Mouse (Mus musculus) embryonic facial prominence, embryonic 11.5 days (tissue): ENCODE measurements around the gene Dao. TPM values are rescaled to one million over a fixed set of nuclear protein-coding genes. Genes with fewer than 3 reads are reported as not detected.
A peak's percentile ranks its signal among the peaks of the same experiment; 100 is the strongest.

Experiments used
- ATAC-seq: fragments of 200-750 bp; cut with Nextera tagmentation; replicated peaks from 2 replicates; pipeline ENCODE4 v1.8.0; 2017; ENCODE audit warnings: low read depth; ENCODE audit not compliant: insufficient number of reproducible peaks, low FRiP score, low TSS enrichment
- DNase-seq: peaks from one replicate; pipeline ENCODE4 v3.0.0-alpha.2; 2015; ENCODE audit warnings: low spot score
- H3K27ac ChIP-seq: fragments of 300-500 bp; sonication (generic); replicated peaks from 2 replicates; pipeline ENCODE4 v1.5.1; 2014; ENCODE audit warnings: mild to moderate bottlenecking, low read depth, low read length, control low read depth
- H3K27me3 ChIP-seq: fragments of 300-500 bp; sonication (generic); 2 replicates; pipeline ENCODE4 v1.6.1; 2014; ENCODE audit warnings: mild to moderate bottlenecking, low read length, moderate library complexity, mixed read lengths; ENCODE audit not compliant: control insufficient read depth, insufficient read depth
- H3K36me3 ChIP-seq: fragments of 300-500 bp; sonication (generic); replicated peaks from 2 replicates; pipeline ENCODE4 v1.6.1; 2014; ENCODE audit warnings: low read depth, mild to moderate bottlenecking, low read length, moderate library complexity, mixed read lengths; ENCODE audit not compliant: control insufficient read depth, insufficient read depth
- H3K4me1 ChIP-seq: fragments of 300-500 bp; sonication (generic); 2 replicates; pipeline ENCODE4 v1.6.1; 2014; ENCODE audit warnings: low read length, mixed read lengths; ENCODE audit not compliant: control insufficient read depth, insufficient read depth
- H3K4me2 ChIP-seq: fragments of 300-500 bp; sonication (generic); 2 replicates; pipeline ENCODE4 v1.6.1; 2014; ENCODE audit warnings: low read depth, mild to moderate bottlenecking, control low read depth, low read length, moderate library complexity
- H3K4me3 ChIP-seq: fragments of 300-500 bp; sonication (generic); 2 replicates; pipeline ENCODE4 v1.5.1; 2014; ENCODE audit warnings: low read depth, low read length, control low read depth
- H3K9ac ChIP-seq: fragments of 300-500 bp; sonication (generic); replicated peaks from 2 replicates; pipeline ENCODE4 v1.6.1; 2014; ENCODE audit warnings: mild to moderate bottlenecking, control low read depth, low read length
- H3K9me3 ChIP-seq: fragments of 300-500 bp; sonication (generic); replicated peaks from 2 replicates; pipeline ENCODE4 v1.6.1; 2016; ENCODE audit warnings: mild to moderate bottlenecking, low read length, inconsistent platforms, mixed read lengths; ENCODE audit not compliant: control insufficient read depth
- WGBS: fragments of 180-500 bp; shearing (Covaris S2); extraction: QIAGEN DNeasy Blood & Tissue Kit; methylation state at CpG from one replicate; pipeline ENCODE4 v1.1.7; 2014; 5-methylcytosine and 5-hydroxymethylcytosine counted together
- polyA plus RNA-seq: library from polyadenylated mRNA; unstranded; fragments of >200 nt; fragmentation: Nextera tagmentation; extraction: Ambion mirVana; gene quantifications from 2 replicates; pipeline ENCODE4 v1.2.1, GENCODE M21; 2014

Gene Dao
- polyA plus RNA-seq, 1 experiment from 2014 or later = not detected

DNA sequence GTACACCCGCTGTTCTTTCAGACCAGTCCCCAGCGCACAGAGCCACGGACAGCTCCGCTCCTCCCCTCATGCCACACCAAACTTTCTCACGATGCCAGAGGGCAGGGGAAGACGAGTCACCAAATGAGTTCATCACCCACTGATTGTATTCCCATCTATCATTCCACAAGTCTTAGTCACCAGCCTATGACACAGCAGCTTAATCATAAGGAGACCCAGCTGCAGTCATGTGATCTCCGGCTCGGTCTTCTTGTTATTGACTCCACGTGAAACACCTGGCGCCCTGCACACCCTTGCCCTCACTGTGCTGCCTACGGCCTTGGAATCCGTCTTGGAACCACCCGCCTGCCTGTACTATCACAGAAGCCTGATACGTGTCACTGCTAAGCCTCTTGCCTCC, 38.5 kb upstream of the Dao start:
- Histone ChIP-seq H3K4me3 (no peak overlapping the region), H3K27me3 (no peaks in the 10 kb centered on the region), H3K4me2 (no peak overlapping the region), H3K36me3 (peaks cover 5% of the 10 kb centered on the region), H3K9ac (no peak overlapping the region), H3K9me3 (no peaks in the 10 kb centered on the region), H3K4me1 (no peaks in the 10 kb centered on the region), H3K27ac (no peak overlapping the region)
- WGBS = 87% methylated on average over 14 of the region's 14 CpGs
- no peak for ATAC-seq
- no peak for DNase-seq

DNA sequence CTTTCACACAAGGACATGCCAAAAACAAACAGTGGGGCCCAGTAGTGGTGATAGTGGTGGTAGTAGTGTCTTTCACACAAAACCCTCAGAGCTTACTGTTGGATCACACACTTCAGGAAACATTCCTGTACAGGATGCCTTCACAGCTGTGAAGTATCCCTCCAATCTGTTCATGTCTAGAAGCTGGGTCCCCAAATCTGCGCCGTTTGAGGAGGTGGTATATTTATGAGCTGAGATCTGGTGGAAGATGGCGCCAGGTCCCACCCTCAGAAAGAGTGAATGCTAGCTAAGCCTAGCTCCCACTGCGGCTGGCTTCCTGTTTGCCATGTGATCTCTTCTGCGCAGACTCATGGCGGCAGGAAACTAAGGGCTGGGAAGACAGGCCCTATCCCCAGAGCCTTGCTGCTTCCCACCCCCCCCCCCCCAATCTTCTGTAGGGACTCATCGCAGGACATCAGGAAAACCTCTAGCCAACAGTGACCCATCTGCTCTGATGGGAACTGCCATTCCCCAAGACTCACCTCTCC, 37.8 kb upstream of the Dao start:
- H3K9ac ChIP-seq = no peak overlapping the region
- no peaks in the 10 kb centered on the region for H3K4me1 ChIP-seq
- H3K4me3 ChIP-seq = no peak overlapping the region
- no peaks in the 10 kb centered on the region for H3K9me3 ChIP-seq
- no peaks in the 10 kb centered on the region for H3K27me3 ChIP-seq
- ATAC-seq (no peak), DNase-seq (no peak)
- peaks cover 5% of the 10 kb centered on the region for H3K36me3 ChIP-seq
- no peak overlapping the region for H3K27ac ChIP-seq
- H3K4me2 ChIP-seq = no peak overlapping the region
- 93% methylated on average over 7 of the region's 7 CpGs for WGBS

DNA sequence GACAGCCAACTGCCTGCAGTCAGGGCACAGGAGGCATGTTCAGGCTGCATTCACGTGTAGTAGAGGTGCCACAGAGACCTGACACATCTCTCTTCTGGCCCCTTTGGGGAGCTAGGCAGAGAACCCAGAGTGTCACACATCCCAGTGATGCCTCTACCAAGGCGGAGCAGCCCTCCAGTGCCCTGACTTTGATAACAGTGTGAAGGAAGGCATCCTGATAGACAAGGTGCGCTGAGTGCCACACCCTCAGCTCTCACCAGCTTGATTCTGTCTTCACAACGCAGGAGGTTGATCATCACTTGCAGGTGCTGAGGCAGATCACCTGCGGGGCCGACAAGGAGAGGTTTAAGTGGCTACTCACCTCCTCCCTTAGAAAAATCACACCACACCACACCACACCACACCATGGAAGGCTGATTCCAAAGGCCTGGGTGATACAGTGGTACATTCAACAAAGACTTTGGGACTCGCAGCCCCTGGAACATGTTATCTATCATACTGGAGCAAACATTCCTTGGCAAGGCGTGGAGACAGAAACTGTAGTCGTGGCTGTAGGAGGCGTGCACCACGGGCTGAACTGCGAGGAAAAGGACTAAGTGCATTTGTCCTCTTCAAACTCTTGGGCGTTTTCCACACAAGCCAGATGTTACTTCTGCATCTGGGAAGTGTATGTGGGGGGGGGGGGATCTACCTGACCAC, 36.9 kb upstream of the Dao start:
- H3K9me3 ChIP-seq = no peaks in the 10 kb centered on the region
- H3K27ac ChIP-seq = no peak overlapping the region
- WGBS = 93% methylated on average over 13 of the region's 13 CpGs
- H3K4me3 ChIP-seq = no peak overlapping the region
- ATAC-seq (no peak), DNase-seq (no peak)
- peaks cover 5% of the 10 kb centered on the region for H3K36me3 ChIP-seq
- H3K9ac ChIP-seq = no peak overlapping the region
- H3K4me1 ChIP-seq = no peaks in the 10 kb centered on the region
- H3K4me2 ChIP-seq = no peak overlapping the region
- no peaks in the 10 kb centered on the region for H3K27me3 ChIP-seq

DNA sequence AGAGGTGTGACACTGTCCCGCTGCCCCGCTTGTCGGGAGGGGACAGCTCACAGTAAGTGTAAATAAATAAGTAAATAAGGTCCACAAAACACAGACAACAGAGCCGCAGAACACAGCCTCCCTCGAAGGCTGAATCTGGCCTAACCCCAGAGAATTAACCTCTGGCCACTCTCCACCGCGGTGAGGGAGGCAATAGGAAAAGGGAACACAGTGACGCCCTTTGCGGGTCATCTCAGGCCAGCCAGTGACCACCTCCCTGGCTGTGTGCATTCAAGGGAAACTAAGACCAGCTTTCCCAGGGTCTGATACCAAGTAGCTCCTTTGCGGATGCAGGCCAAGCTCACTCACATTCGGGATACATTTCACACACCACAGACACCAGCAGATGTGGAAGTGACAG, 35.1 kb upstream of the Dao start:
- H3K9ac ChIP-seq = no peak overlapping the region
- H3K36me3 ChIP-seq = peaks cover 5% of the 10 kb centered on the region
- H3K4me1 ChIP-seq = no peaks in the 10 kb centered on the region
- H3K27ac ChIP-seq = no peak overlapping the region
- H3K27me3 ChIP-seq = no peaks in the 10 kb centered on the region
- no peak overlapping the region for H3K4me2 ChIP-seq
- WGBS = 71% methylated on average over 11 of the region's 11 CpGs
- DNase-seq (no peak), ATAC-seq (no peak)
- H3K9me3 ChIP-seq = no peaks in the 10 kb centered on the region
- no peak overlapping the region for H3K4me3 ChIP-seq

DNA sequence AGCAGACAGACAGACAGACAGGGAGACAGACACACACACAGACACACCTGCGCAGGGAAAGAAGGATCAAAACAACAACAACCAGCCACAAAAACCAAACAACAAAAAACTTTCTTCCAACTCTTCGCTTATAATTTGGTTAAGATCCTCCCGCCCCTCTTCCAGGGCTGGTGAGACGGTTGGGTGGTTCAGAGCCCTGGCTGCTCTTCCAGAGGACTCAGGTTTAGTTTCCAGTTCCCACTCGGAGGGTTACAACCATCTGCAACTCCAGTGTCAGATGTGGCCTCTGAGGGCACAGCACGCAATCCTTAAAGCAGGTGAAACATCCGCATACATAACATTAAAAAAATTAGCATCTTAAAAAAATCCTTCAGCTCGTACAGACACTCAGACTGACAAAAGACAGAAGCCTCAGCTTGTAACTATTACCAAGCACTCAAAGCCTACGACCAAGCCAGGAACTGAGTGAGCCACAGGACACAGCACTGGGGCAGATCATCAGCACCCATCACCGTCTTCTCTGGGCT, 32.0 kb upstream of the Dao start:
- no peak for DNase-seq
- Histone ChIP-seq H3K9ac (no peak overlapping the region), H3K36me3 (no peaks in the 10 kb centered on the region), H3K4me2 (no peak overlapping the region), H3K27me3 (no peaks in the 10 kb centered on the region), H3K4me1 (peaks cover 4% of the 10 kb centered on the region), H3K9me3 (no peaks in the 10 kb centered on the region), H3K27ac (no peak overlapping the region), H3K4me3 (no peak overlapping the region)
- WGBS = 83% methylated on average over 10 of the region's 10 CpGs
- no peak for ATAC-seq

DNA sequence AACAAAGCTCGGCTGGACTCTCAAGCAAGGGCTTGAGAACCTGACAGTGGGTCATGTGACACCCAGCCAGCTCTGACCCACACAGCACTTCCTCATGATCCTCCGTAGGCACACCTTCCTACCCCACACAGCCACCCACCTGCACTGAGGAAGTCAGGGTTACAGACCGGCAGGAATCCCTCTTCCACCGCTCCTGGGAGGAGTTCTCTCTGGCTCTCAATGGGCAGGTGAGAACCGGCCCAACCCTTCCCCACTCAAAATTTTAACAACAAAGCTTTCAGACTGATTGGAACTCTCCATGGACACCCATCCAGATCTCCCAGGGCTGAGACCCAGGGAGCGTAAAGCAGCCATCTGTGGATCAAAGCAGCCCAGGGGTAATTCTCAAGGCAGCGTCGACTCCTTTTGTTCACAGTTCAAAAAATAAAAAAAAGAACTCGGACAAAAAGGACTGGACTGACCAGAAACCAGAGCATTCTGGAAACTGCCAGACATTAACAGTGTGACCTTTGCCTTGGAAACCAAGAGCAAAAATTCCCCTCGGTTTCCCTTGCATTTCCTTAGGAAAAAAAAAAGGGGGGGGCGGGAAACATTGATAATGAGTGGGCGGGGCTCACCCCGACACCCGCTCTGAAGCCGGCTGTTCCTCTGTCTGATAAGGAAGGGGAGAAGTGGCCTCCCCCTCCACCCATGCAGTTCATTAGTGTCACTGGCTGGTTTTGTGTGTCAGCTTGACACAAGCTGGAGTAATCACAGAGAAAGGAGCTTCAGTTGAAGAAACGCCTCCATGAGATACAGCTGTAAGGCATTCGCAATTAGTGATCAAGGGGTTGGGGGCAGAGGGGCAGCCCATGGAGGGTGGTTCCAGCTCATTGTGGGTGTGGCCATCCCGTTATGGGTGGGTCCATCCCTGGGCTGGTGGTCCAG, 30.7 kb upstream of the Dao start:
- Histone ChIP-seq H3K4me1 (peaks cover 4% of the 10 kb centered on the region), H3K9ac (no peak overlapping the region), H3K27me3 (no peaks in the 10 kb centered on the region), H3K4me2 (no peak overlapping the region), H3K27ac (no peak overlapping the region), H3K4me3 (no peak overlapping the region), H3K9me3 (no peaks in the 10 kb centered on the region), H3K36me3 (no peaks in the 10 kb centered on the region)
- ATAC-seq = no peak; the same call in 1 of the 2 replicates
- DNase-seq = peak; percentile 28
- WGBS = 30% methylated on average over 18 of the region's 18 CpGs

DNA sequence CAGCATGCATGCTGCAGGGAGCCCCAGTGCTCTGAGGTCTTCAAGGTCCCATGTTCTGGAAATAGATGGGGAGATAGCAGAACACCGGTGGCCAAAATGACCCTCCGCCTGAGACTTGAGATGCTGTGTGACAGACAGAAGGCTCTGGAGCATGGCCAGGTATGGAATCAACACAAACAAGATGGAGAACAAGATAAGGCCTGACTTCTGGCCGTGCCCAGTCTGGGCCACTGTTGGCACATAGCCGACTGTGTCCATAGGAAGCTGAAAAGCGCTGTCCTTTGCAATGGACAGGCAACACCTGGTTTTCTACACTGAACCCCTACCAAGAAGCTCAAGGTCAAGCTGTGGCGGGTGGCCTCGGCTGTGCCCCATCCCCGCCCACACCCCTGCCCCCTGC, 29.7 kb upstream of the Dao start:
- no peak overlapping the region for H3K9ac ChIP-seq
- 84% methylated on average over 8 of the region's 8 CpGs for WGBS
- no peaks in the 10 kb centered on the region for H3K27me3 ChIP-seq
- H3K4me1 ChIP-seq = peaks cover 4% of the 10 kb centered on the region
- H3K9me3 ChIP-seq = no peaks in the 10 kb centered on the region
- no peak overlapping the region for H3K27ac ChIP-seq
- DNase-seq = no peak
- no peak overlapping the region for H3K4me2 ChIP-seq
- no peak for ATAC-seq
- no peak overlapping the region for H3K4me3 ChIP-seq
- no peaks in the 10 kb centered on the region for H3K36me3 ChIP-seq
